Mouse (Mus musculus): Measurements from ENCODE around the gene Cask.

The Cask gene

GRCm38 (mm10) chrX:13621473-13621872 lies 229.7 kb downstream of the Cask start:
- peak in 1 of 2 experiments; percentile 22 for DNase-seq

DNA sequence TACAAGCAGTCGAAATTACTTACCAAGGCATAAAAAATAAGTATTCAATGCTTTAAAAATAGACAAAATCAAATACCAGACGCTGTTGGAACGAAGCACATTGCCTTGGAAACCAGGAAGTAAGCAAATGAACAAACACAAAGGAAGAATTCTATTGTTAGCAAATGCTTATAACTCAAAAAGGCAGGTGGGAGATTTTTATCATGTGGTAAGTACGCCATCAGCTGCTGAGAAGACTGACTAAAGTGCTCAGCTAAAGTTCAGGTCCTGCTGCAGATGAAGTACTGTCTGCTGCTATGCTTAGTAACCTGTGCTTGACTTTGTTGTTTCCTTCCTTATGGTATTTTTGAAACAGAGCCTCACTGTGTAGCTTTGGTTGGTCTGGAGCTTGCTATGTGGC lies 232.7 kb downstream of the Cask start:
- no peak for DNase-seq

- DNase-seq: no peak
Measured at GRCm38 (mm10) chrX:13617294-13617693, 233.9 kb downstream of the Cask start.

DNA sequence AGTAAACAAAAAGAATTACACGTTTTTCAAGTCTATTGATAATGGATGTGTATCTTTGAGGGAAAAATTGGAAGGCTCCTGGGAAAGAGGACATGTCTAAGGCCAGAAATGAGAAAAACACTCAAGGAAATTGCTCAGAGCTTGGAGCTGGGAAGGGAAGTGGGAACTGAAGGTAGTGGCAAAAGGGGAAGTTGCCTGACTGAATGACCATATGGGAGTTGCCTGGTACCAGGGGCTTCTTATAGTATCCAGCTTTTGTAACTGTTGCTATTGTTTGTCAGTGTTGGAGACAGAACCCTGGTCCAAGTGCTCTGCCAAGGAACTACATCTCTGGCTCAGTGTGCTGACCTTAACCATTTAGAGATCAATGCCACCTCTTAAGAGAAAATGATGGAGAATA lies 234.4 kb downstream of the Cask start:
- DNase-seq: no peak

GRCm38 (mm10) chrX:13612115-13612514 lies 239.1 kb downstream of the Cask start:
- no peak for DNase-seq

GRCm38 (mm10) chrX:13611114-13611513 lies 240.1 kb downstream of the Cask start:
- DNase-seq: no peak

DNA sequence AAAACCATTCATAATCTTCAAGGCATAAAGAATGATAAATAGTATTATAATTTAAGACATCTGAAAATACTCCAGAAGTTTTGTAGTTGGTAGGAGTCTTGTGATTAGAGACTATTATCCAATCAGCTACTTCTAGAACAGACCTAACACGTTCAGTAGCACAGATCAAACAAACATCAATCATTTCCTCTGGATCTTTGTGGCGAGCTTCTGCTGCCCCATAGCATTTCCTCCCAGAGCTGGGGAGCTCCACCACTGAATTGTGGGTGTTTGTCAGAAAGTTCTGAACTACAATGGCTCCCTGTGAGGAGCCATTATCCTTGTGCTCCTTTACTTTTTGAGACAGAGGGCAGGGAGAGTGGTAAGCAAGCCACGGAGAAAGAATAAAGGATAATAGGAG lies 243.4 kb downstream of the Cask start:
- DNase-seq: no peak

DNA sequence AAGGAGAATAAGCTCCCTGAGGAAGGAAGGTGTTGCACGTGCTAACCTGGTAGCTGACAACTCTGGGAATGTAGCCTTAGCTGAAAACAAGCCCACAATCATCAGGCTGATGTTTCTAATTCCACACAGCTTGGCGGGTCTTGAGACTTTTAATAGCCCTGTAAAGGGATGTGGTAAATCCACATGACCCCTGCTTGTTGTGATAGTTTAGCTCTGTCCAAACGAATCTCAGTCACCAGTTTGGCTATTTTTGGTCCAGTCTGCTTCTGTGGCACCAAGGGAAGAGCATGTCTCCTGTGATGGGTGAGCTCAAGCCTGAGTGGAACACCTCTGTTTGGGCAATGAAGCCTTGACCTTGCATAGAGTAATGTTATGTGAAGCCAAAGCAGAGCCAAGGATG lies 244.4 kb downstream of the Cask start:
- DNase-seq: no peak

DNA sequence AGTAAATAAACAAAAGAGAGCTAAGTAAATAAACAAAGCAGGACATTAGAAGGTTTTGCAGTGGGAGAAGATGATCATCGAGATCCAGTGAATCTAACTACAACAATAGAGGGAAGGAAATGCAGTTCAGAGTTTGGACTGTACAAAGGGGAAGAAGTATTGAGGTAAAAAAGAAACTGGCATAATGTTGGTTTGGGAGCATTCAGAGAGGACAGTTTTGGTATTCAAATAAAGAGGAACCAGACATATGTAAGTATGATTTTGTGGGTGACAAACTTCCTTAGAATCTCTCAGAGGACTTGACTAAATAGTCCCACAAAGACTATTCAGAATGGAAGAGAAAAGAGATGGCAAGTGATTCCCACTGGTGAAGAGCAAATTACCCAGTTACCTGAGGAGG lies 251.2 kb downstream of the Cask start:
- DNase-seq: no peak

DNA sequence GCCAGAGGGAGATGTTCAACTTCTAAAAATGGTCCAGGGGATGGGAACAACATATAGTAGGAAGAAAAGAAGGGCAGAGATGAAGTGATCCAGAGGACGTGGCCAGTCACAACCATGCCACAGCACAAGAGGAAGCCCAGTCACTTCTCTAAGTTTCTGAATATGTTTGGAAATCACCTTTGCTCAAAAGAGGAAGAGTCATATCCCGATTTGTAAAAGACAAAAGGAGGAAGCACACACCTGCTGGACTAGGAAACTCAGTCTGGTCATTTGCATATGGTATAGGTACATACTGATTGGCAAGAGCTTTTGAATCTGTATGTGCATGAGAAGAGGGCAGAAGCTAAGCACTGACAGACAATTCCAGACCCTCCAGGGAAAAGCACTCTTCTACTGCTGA lies 251.8 kb downstream of the Cask start:
- no peak for DNase-seq

- DNase-seq: no peak
Measured at GRCm38 (mm10) chrX:13577647-13578046, 273.5 kb downstream of the Cask start.

- DNase-seq: peak; percentile 46 to 64
Measured at GRCm38 (mm10) chrX:13576606-13577005, 274.6 kb downstream of the Cask start.

DNA sequence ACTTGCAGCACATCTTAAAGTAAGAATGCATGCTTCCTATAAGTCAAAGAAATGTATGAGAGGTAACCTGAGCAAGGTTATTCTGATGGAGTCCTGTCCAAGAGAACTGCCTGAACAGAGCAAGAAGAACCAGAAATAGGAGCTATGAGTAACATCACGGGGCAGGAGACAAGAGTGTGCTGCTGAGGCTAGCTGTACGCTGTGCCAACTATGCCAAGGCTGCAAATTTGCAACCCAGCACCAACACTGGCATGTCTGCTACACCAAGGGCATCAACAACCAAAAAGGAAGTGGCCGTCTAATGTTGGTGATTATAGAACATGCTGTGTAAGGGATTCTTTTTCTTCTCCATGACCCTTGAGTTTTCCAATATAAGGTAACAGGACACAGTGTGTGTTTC lies 276.3 kb downstream of the Cask start:
- no peak for DNase-seq

DNA sequence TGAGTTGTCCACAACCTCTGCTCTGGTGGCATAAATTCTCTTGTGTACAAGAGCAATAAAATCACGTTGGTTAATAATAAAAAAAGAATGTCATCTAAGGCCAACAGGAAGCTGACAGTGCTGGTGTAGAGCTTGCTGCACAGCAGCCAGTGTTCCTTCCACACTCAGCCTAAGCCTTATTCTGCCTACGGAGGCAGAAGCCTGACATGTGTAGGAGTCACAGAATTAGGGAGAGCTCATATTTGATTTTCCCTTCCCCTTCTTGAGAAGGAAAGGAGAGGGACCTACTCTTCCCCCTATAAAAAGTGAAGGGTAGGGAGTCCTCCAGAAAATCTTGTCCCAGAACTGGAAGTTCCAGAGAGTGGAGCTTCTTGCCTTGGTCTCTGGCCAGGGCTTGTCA lies 276.9 kb downstream of the Cask start:
- no peak for DNase-seq

DNA sequence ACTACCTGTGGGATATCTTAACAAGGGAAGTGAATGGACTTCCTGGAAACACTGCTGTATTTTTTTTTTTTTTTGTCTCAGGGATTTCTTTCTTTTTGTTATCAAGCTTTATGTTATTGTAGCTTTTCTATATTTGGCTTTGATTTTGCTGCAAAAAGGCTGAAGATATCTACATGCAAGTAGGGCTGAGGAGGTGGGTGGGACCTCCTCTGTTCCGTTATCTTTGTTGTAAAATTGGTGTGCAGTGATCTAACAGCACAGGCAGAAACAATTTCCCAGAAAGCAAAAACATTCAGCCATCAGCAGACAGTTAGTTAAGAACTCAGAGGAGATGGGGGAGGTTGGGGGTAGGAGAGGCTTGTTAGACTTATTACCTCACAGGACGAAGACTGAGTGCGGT lies 296.7 kb downstream of the Cask start:
- no peak for DNase-seq

DNA sequence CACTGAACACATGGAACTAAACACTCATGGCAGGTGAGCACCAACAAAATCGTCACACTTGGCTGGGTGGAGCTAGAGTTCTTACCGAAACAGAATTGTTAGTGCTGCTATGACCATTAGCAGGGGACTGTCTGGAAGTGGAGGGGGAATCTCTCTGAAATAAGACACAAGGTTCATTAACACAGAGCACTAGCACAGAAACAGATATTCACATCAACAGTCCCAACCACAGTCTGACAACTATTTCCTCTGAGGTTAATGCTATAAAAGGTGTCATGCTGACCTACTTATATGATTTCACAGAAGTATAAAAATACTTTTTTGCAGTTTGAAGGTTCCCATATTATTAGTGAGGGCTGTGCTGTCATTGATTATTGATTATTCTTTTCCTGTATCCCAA lies 298.9 kb downstream of the Cask start:
- no peak for DNase-seq

- DNase-seq: no peak
Measured at GRCm38 (mm10) chrX:13551566-13551965, 299.6 kb downstream of the Cask start.

GRCm38 (mm10) chrX:13549100-13549499 lies 302.1 kb downstream of the Cask start:
- DNase-seq: no peak

DNA sequence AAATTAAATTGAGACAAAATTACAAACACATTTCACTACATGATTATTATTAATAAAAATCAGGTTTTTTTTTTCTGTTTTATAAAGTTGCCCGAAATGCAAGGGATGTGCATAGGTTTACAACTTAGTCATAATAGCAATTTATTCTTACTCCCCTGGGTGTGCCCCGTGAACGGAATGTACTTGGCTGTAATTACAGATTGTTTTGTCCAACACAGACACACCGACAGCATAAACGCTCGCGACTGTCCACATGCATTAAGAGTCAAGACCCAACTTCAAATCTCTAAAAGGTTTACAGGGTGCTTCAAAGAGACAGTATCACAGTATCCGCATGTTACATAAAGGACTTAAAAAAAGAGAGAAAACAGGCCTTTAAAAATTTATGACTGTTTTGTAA lies 329.9 kb downstream of the Cask start:
- DNase-seq: no peak

- no peak for DNase-seq
Measured at GRCm38 (mm10) chrX:13520566-13520965, 330.6 kb downstream of the Cask start.

DNA sequence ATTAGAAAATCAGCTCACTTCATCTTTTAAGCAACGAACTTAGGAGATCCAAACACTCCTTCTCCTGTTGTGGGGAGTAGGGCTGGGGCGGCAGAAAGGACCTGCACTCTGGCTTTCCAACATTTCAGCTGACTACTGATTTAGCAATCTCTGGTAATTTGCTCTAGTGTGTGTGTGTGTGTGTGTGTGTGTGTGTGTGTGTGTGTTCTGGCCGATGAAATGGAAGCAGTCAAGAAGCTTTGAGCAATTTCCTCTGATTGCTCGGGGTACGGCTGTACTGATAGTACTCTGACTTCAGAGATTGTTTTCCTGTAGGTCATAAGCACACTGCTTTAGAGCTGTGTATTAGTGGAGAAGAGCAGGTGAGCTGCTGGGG lies 331.8 kb downstream of the Cask start:
- DNase-seq: peak in 1 of 2 experiments; percentile 64

DNA sequence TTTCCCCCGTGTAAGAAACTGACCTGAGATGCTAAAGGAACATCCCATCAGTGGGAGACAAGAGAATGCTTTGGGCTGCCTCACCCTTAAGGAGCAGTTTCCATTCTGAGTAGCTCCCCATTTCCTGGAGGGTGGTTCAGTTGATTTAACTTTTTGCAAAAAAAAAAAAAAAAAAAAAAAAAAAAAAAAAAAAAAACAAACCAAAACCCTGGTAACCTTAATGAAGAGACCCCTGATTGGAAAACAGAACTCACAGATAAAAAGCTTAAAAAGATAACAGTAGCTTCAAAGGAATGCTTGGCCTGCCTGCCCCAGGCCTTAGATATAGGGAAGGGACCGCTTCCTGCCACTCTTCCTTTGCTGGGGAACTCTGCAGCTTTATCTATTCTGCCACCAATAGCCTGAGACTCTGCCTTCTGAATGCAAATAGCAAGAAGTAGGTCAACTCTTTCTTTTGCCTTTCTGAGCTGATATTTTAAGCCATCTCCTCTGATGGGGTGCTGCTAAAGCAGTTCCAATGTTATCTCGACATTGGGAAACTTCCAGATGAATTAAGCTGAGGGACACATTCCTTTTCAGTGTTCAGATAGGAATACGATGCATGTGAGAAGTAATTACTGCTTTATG lies 332.3 kb downstream of the Cask start:
- DNase-seq: no peak

DNA sequence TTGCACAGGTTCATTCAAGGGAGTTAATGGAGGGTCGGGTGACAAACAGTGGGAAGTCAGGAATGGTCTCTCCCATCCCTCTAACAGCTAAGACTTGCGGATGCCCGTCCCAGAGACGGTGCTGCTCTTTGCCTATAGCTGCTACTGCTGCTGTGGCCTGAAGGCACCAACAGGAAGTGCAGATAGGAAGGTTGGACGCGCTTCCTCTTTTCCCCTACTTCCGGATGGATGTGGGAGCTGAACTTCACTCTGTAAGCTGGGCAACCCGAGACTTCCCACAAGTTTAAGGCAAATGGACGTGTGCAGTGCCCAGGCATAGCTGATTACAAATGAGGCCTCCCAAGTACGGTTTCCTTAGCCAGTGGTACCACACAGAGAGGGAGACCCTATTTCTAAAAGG lies 333.1 kb downstream of the Cask start:
- no peak for DNase-seq

GRCm38 (mm10) chrX:13516451-13516850 lies 334.7 kb downstream of the Cask start:
- no peak for DNase-seq

DNA sequence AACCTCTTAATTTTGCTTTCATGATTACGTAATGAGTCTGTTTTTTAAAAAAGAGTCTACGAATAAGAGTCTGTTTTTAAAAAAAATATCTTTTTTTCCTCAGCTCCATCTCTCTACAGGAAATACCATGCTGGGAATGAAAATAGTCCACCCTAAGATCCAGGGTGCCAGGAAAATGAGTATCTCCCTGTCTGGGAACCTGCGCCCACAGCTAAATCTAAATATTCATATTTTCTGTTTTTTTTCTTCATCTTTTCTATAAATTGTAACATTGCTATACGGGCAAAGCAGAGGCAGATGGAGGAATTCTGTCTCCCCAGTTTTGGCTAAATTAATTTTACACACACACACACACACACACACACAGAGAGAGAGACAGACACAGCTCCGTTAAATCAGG lies 337.3 kb downstream of the Cask start:
- DNase-seq: no peak

GRCm38 (mm10) chrX:13513127-13513526 lies 338.0 kb downstream of the Cask start:
- peak in 1 of 2 experiments; percentile 28 for DNase-seq
